Mouse (Mus musculus) C2C12 (cell line): Measurements from ENCODE around the gene Rnf38.

Source experiments
- CTCF ChIP-seq: IDR thresholded peaks from one replicate; pipeline ENCODE4 v1.5.1; 2011; ENCODE audit not compliant: control insufficient read depth, insufficient read depth, insufficient read length
- MAX ChIP-seq: IDR thresholded peaks from one replicate; pipeline ENCODE4 v1.6.1; 2011; ENCODE audit warnings: mild to moderate bottlenecking, control low read depth
- MYOG ChIP-seq: IDR thresholded peaks from one replicate; pipeline ENCODE4 v1.6.1; 2011; ENCODE audit not compliant: control insufficient read depth, insufficient read length; ENCODE audit errors: extremely low read depth

DNA sequence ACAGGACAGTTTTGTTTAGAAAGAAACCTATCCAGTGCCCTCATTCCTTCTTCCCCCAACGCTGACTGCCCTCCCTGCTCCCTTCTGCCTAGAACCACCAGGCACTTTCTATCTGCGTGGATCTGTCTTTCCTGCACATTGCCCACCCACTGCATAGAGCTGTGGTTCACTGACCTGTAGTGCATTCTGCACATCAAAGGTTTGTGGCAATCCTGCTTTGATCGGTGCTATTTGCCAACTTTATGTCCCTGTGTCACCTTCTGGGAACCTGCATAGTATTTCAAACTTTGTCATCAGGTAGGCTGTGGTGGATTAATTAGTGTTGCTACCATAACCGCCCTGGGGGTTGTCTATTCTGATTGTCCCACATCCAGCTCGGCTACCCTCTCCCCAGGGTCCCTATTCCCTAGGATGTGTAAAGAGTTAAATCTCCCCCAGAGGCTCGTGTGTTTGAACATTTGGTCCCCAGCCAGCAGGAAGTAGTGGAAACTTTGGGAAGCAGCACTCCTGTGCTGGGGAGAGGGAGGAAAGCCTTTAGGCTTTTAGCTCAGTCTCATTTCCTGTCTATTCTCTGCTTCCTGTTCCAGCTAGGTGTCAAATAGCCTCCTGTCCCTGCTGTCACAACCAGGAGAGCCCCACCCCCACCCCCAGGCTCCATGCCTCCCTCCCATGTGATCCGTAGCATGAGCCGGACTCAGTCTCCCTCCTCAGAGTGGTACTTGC lies 129.2 kb downstream of the Rnf38 start:
- no peak for TF ChIP-seq MAX
- TF ChIP-seq CTCF: no peak
- TF ChIP-seq MYOG: no peak
